Mouse (Mus musculus): ENCODE results near the gene Zfp536. TPM values are rescaled to one million over a fixed set of nuclear protein-coding genes. Genes with fewer than 3 reads are reported as not detected.

Gene Zfp536
- polyA plus RNA-seq, 1 experiment from 2014 or later, result 7.2 TPM

DNA sequence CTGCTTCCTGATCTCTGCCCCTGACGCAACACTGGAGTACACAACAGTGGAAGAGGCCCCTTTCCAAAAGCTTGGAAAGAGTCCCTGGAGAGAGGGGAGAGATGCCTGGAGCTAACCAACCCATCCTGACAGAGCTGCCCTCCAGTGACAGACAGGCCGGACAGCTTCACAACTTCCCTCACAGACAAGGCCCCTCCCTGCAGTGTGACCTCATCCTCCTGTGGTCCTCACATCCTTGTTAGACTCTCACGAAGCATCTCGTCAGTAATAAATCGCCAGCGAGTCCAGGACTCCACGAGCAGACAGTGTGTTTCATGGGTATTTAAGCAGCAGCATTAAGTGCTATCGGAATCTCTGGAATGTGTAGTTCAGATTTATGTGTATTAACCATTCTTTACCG is 207.4 kb downstream of the Zfp536 start:
- 12% methylated on average over 9 of the region's 9 CpGs for WGBS
- Histone ChIP-seq H3K27ac (replicated peaks; ENCODE audit: low read depth, low read length) (no peak overlapping the region; the same call in 1 of the 2 replicates), H3K4me2 (ENCODE audit: low read depth, low read length) (peak overlapping the region; percentile 23; the same call in 1 of the 2 replicates), H3K36me3 (ENCODE audit: control insufficient read depth, insufficient read depth, low read length) (no peaks in the 10 kb centered on the region), H3K27me3 (replicated peaks; ENCODE audit: control insufficient read depth, insufficient read depth, low read length) (no peaks in the 10 kb centered on the region), H3K9ac (ENCODE audit: low read depth, low read length) (no peak overlapping the region), H3K4me1 (ENCODE audit: control insufficient read depth, insufficient read depth, low read length) (peaks cover 24% of the 10 kb centered on the region), H3K4me3 (ENCODE audit: low read depth, low read length) (no peak overlapping the region), H3K9me3 (ENCODE audit: control insufficient read depth, low read length) (no peaks in the 10 kb centered on the region)
- no peak for ATAC-seq (ENCODE audit: low read depth)
- DNase-seq (ENCODE audit: low spot score), result peak; percentile 77

DNA sequence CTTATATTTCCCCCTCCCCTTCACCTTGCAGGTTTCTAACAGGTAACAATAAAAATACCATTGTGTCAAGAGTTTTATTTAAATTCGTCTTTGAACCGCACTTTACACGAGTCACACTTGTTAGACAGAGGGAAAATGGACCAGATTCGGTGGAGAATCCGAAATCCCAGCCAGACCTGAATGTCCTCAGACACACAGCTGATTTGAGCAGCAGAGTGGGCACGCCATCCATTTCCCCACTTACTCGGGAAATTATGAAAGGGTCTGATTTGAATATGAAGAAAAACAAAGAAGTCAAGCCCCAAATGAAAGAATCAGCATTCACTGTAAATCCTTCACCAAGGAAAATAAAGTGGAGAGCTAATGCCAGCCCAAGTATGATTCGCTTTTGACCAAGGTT is 208.1 kb downstream of the Zfp536 start:
- Histone ChIP-seq H3K27ac (replicated peaks; ENCODE audit: low read depth, low read length) (no peak overlapping the region; the same call in 1 of the 2 replicates), H3K4me1 (ENCODE audit: control insufficient read depth, insufficient read depth, low read length) (peaks cover 24% of the 10 kb centered on the region), H3K36me3 (ENCODE audit: control insufficient read depth, insufficient read depth, low read length) (no peaks in the 10 kb centered on the region), H3K27me3 (replicated peaks; ENCODE audit: control insufficient read depth, insufficient read depth, low read length) (no peaks in the 10 kb centered on the region), H3K4me2 (ENCODE audit: low read depth, low read length) (no peak overlapping the region), H3K9me3 (ENCODE audit: control insufficient read depth, low read length) (no peaks in the 10 kb centered on the region), H3K9ac (ENCODE audit: low read depth, low read length) (no peak overlapping the region), H3K4me3 (ENCODE audit: low read depth, low read length) (no peak overlapping the region)
- 67% methylated on average over 8 of the region's 8 CpGs for WGBS
- ATAC-seq (ENCODE audit: low read depth) (no peak), DNase-seq (ENCODE audit: low spot score) (no peak)

DNA sequence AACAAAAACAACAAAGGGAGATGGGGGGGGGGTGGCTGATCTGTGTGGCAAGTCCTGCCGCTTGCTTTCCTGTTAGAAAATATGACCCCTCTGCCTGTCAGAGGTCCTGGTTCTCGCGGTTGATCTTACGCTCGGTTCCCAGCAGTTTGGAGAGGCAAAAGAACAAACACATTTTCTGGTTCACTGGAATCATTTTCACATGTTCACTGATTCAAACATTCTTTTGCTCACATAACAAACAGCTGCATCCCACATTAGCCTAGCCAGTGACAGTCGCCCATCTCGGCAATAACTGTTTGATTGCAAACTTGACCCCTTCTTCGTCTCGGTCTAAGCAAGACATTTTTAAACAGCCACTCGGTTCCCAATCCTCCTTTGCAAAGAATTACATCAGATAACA is 208.8 kb downstream of the Zfp536 start:
- no peak overlapping the region for H3K27ac ChIP-seq (replicated peaks; ENCODE audit: low read depth, low read length)

DNA sequence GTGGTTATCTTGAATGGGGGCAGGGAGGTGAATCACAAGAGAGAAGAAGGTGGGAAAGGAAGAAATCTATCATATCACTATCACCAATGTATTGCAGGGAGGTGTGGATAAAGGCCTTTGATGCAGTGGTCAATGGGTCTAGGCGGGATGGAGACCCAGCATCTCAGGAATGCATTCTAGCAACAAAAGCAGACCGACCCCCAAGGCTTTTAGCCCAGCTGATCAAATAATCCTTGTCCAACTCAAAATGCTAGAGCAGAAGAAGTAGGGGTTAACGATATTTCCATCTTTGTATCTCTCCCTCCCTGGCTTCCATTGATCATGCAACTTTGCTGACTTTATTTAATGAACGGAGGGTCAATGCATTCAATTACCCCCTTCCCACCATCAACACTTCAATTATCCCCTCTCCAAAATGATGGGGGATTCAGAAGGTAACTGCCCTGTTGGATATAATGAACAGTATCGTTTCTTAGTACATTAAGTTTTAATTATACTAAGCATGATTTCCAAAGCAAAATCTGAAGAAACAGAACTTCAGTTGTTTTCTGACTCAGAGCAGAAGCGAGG is 209.5 kb downstream of the Zfp536 start:
- Histone ChIP-seq H3K4me3 (ENCODE audit: low read depth, low read length) (no peak overlapping the region), H3K36me3 (ENCODE audit: control insufficient read depth, insufficient read depth, low read length) (no peaks in the 10 kb centered on the region), H3K9ac (ENCODE audit: low read depth, low read length) (no peak overlapping the region), H3K4me2 (ENCODE audit: low read depth, low read length) (peak overlapping the region; percentile 31), H3K9me3 (ENCODE audit: control insufficient read depth, low read length) (no peaks in the 10 kb centered on the region), H3K27me3 (replicated peaks; ENCODE audit: control insufficient read depth, insufficient read depth, low read length) (no peaks in the 10 kb centered on the region), H3K4me1 (ENCODE audit: control insufficient read depth, insufficient read depth, low read length) (peaks cover 24% of the 10 kb centered on the region), H3K27ac (replicated peaks; ENCODE audit: low read depth, low read length) (no peak overlapping the region)
- DNase-seq (ENCODE audit: low spot score) (no peak), ATAC-seq (ENCODE audit: low read depth) (no peak)
- WGBS, result 37% methylated on average over 6 of the region's 6 CpGs

More for the DNA sequence above, 208.8 kb downstream of the Zfp536 start:
- WGBS, result 17% methylated on average over 10 of the region's 10 CpGs
- no peaks in the 10 kb centered on the region for H3K36me3 ChIP-seq (ENCODE audit: control insufficient read depth, insufficient read depth, low read length)
- peaks cover 24% of the 10 kb centered on the region for H3K4me1 ChIP-seq (ENCODE audit: control insufficient read depth, insufficient read depth, low read length)
- H3K27me3 ChIP-seq (replicated peaks; ENCODE audit: control insufficient read depth, insufficient read depth, low read length), result no peaks in the 10 kb centered on the region
- no peak for ATAC-seq (ENCODE audit: low read depth)
- peak; percentile 63 for DNase-seq (ENCODE audit: low spot score)
- H3K9me3 ChIP-seq (ENCODE audit: control insufficient read depth, low read length), result no peaks in the 10 kb centered on the region
- no peak overlapping the region for H3K9ac ChIP-seq (ENCODE audit: low read depth, low read length)
- no peak overlapping the region for H3K4me3 ChIP-seq (ENCODE audit: low read depth, low read length)
- H3K4me2 ChIP-seq (ENCODE audit: low read depth, low read length), result peak overlapping the region; percentile 31

DNA sequence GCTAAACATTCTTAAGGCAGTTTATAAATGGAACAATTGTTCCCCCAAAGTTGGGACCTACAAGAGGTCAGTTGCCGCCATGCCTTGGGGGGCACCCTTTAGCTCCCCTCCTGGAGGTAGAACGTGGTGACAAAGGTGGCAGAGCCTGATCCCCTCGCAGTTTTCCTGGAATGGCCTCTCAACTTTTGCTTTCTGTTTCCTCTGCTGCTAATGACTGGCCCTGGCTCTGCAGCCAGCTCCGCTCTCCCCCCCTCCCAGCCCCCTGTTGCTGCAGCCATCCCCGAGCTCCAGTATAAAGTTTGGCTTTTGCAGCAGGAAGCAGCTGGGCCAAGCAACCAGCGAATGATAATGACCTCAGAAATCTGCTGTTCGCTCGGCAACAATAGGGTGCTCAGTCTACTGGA is 210.3 kb downstream of the Zfp536 start:
- Histone ChIP-seq H3K4me3 (ENCODE audit: low read depth, low read length) (peak overlapping the region; percentile 18), H3K9me3 (ENCODE audit: control insufficient read depth, low read length) (no peaks in the 10 kb centered on the region), H3K27ac (replicated peaks; ENCODE audit: low read depth, low read length) (peak overlapping the region; percentile 71), H3K4me1 (ENCODE audit: control insufficient read depth, insufficient read depth, low read length) (peaks cover 21% of the 10 kb centered on the region), H3K36me3 (ENCODE audit: control insufficient read depth, insufficient read depth, low read length) (no peaks in the 10 kb centered on the region), H3K4me2 (ENCODE audit: low read depth, low read length) (peak overlapping the region; percentile 50), H3K9ac (ENCODE audit: low read depth, low read length) (peak overlapping the region; percentile 49), H3K27me3 (replicated peaks; ENCODE audit: control insufficient read depth, insufficient read depth, low read length) (no peaks in the 10 kb centered on the region)
- peak; percentile 77 for ATAC-seq (ENCODE audit: low read depth)
- DNase-seq (ENCODE audit: low spot score), result peak; percentile 91
- WGBS, result 11% methylated on average over 8 of the region's 8 CpGs

DNA sequence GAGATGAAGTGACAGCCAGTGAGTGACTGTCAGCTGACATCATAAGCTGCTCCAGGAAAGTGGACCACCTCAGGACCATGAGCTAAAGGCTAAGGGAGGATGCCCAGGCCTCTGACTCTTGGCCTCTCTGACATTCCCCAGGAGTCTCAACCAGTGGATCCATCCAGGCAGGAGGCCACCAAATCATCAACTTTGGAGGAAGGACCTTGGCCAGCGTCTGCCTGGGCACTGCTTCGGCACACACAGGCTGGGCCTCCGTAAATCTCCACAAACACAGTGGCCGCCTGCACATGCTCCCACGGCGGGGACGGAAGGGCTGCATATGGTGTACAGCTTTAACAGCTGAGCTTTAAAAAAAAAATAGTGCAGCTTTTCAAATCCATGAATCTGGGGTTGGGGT is 210.9 kb downstream of the Zfp536 start:
- peak; percentile 19 for DNase-seq (ENCODE audit: low spot score)
- Histone ChIP-seq H3K4me1 (ENCODE audit: control insufficient read depth, insufficient read depth, low read length) (peaks cover 21% of the 10 kb centered on the region), H3K4me3 (ENCODE audit: low read depth, low read length) (no peak overlapping the region)

DNA sequence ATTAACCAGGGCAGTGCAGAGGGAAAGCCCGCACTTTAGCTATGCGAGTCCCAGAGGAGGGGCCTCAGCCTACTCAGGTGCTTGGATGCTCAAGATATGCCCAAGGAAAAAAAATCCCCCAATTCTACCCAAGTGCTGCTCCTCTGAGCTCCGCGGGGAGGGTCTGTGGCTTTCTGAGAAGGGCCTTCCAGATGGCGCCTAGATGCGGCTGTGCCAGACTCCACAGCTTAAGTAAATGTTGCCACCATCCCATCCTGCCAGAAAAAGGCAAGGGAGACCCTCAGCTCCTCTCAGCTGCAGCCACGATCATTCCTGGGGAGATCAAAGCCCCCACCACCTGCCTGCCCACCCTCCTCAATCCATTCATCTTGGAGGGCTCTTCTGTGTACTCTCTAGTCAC is 212.9 kb downstream of the Zfp536 start:
- Histone ChIP-seq H3K4me1 (ENCODE audit: control insufficient read depth, insufficient read depth, low read length) (peaks cover 15% of the 10 kb centered on the region), H3K27me3 (replicated peaks; ENCODE audit: control insufficient read depth, insufficient read depth, low read length) (no peaks in the 10 kb centered on the region), H3K4me3 (ENCODE audit: low read depth, low read length) (no peak overlapping the region), H3K9me3 (ENCODE audit: control insufficient read depth, low read length) (no peaks in the 10 kb centered on the region), H3K9ac (ENCODE audit: low read depth, low read length) (no peak overlapping the region), H3K4me2 (ENCODE audit: low read depth, low read length) (no peak overlapping the region), H3K36me3 (ENCODE audit: control insufficient read depth, insufficient read depth, low read length) (no peaks in the 10 kb centered on the region), H3K27ac (replicated peaks; ENCODE audit: low read depth, low read length) (no peak overlapping the region)
- no peak for DNase-seq (ENCODE audit: low spot score)
- 78% methylated on average over 7 of the region's 7 CpGs for WGBS
- ATAC-seq (ENCODE audit: low read depth), result no peak

More for the DNA sequence above, 210.9 kb downstream of the Zfp536 start:
- Histone ChIP-seq H3K9ac (ENCODE audit: low read depth, low read length) (no peak overlapping the region), H3K36me3 (ENCODE audit: control insufficient read depth, insufficient read depth, low read length) (no peaks in the 10 kb centered on the region), H3K9me3 (ENCODE audit: control insufficient read depth, low read length) (no peaks in the 10 kb centered on the region), H3K27ac (replicated peaks; ENCODE audit: low read depth, low read length) (peak overlapping the region; percentile 71; the same call in 1 of the 2 replicates), H3K4me2 (ENCODE audit: low read depth, low read length) (peak overlapping the region; percentile 50; the same call in 1 of the 2 replicates), H3K27me3 (replicated peaks; ENCODE audit: control insufficient read depth, insufficient read depth, low read length) (no peaks in the 10 kb centered on the region)
- ATAC-seq (ENCODE audit: low read depth), result no peak
- WGBS, result 30% methylated on average over 7 of the region's 7 CpGs

DNA sequence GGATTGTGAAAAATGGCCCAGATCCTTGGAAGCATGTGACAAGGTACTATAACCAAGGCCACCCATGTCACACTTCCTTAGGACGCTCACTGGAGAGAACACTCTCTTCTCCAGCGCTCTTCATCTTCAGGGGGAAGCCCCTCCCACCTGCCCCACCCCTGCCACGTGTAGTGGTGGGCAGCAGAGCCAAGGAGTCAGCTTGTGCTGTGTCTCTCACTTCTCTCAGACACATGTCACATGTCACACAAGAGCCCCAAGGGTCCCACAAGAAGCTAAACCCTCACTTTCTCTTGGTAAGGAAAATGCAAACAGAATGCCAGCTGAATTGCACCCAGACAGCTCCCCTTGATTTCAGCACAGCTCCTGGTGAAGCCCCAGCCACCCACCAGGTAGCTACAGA is 213.6 kb downstream of the Zfp536 start:
- Histone ChIP-seq H3K9me3 (ENCODE audit: control insufficient read depth, low read length) (no peaks in the 10 kb centered on the region), H3K4me2 (ENCODE audit: low read depth, low read length) (no peak overlapping the region), H3K9ac (ENCODE audit: low read depth, low read length) (no peak overlapping the region), H3K4me3 (ENCODE audit: low read depth, low read length) (no peak overlapping the region), H3K27me3 (replicated peaks; ENCODE audit: control insufficient read depth, insufficient read depth, low read length) (no peaks in the 10 kb centered on the region), H3K36me3 (ENCODE audit: control insufficient read depth, insufficient read depth, low read length) (no peaks in the 10 kb centered on the region), H3K4me1 (ENCODE audit: control insufficient read depth, insufficient read depth, low read length) (peaks cover 15% of the 10 kb centered on the region), H3K27ac (replicated peaks; ENCODE audit: low read depth, low read length) (no peak overlapping the region)
- no peak for ATAC-seq (ENCODE audit: low read depth)
- 60% methylated on average over 3 of the region's 3 CpGs for WGBS
- DNase-seq (ENCODE audit: low spot score), result no peak

DNA sequence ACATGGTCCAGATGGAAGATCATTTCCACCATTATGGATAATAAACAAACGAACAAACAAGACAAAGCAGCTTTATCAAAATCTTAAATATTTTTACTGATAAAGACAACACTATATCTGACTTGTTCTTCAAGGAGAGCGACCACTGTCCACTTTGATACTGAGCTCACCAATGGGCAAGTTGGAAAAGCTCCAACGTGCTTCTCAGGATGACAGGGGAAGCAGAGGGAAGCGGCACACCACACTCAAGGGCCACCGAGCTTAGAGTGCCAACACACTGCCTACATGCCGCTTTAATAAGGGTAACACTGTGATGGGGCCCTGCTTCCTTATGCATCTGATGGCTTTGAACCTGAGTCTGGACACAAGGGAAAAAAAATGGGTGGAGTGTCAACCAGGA is 214.1 kb downstream of the Zfp536 start:
- ATAC-seq (ENCODE audit: low read depth), result no peak

More for the DNA sequence above, 214.1 kb downstream of the Zfp536 start:
- H3K4me1 ChIP-seq (ENCODE audit: control insufficient read depth, insufficient read depth, low read length), result peaks cover 15% of the 10 kb centered on the region
- no peaks in the 10 kb centered on the region for H3K9me3 ChIP-seq (ENCODE audit: control insufficient read depth, low read length)
- no peaks in the 10 kb centered on the region for H3K27me3 ChIP-seq (replicated peaks; ENCODE audit: control insufficient read depth, insufficient read depth, low read length)
- WGBS, result 85% methylated on average over 6 of the region's 6 CpGs
- no peak overlapping the region for H3K27ac ChIP-seq (replicated peaks; ENCODE audit: low read depth, low read length)
- no peaks in the 10 kb centered on the region for H3K36me3 ChIP-seq (ENCODE audit: control insufficient read depth, insufficient read depth, low read length)
- no peak overlapping the region for H3K4me3 ChIP-seq (ENCODE audit: low read depth, low read length)
- no peak overlapping the region for H3K4me2 ChIP-seq (ENCODE audit: low read depth, low read length)
- DNase-seq (ENCODE audit: low spot score), result no peak
- H3K9ac ChIP-seq (ENCODE audit: low read depth, low read length), result no peak overlapping the region
